Mouse (Mus musculus) hindbrain, embryonic 11.5 days (tissue): ENCODE results near the gene Vwa1. TPM values are rescaled to one million over a fixed set of nuclear protein-coding genes. Genes with fewer than 3 reads are reported as not detected.

Experiments used
- ATAC-seq: fragments of 200-750 bp; cut with Nextera tagmentation; 2 replicates; pipeline ENCODE4 v1.8.0; 2017; ENCODE audit warnings: mild to moderate bottlenecking, moderate TSS enrichment, moderate library complexity; ENCODE audit not compliant: low FRiP score
- DNase-seq: peaks from one replicate; pipeline ENCODE4 v3.0.0-alpha.2; 2015; ENCODE audit warnings: low spot score
- H3K27ac ChIP-seq: fragments of 300-500 bp; sonication (generic); 2 replicates; pipeline ENCODE4 v1.5.1; 2014; ENCODE audit warnings: mild to moderate bottlenecking, low read depth, low read length
- H3K27me3 ChIP-seq: fragments of 300-500 bp; sonication (generic); 2 replicates; pipeline ENCODE4 v1.6.1; 2014; ENCODE audit warnings: mild to moderate bottlenecking, low read length, moderate library complexity, mixed read lengths; ENCODE audit not compliant: control insufficient read depth, insufficient read depth
- H3K36me3 ChIP-seq: fragments of 300-500 bp; sonication (generic); 2 replicates; pipeline ENCODE4 v1.6.1; 2014; ENCODE audit warnings: mild to moderate bottlenecking, low read length, moderate library complexity, mixed read lengths; ENCODE audit not compliant: control insufficient read depth, insufficient read depth
- H3K4me1 ChIP-seq: fragments of 300-500 bp; sonication (generic); replicated peaks from 2 replicates; pipeline ENCODE4 v1.6.1; 2014; ENCODE audit warnings: low read length, mixed read lengths; ENCODE audit not compliant: control insufficient read depth, insufficient read depth
- H3K4me2 ChIP-seq: fragments of 300-500 bp; sonication (generic); replicated peaks from 2 replicates; pipeline ENCODE4 v1.6.1; 2014; ENCODE audit warnings: mild to moderate bottlenecking, low read depth, low read length
- H3K4me3 ChIP-seq: fragments of 300-500 bp; sonication (generic); 2 replicates; pipeline ENCODE4 v1.5.1; 2014; ENCODE audit warnings: low read depth, low read length
- H3K9ac ChIP-seq: fragments of 300-500 bp; sonication (generic); 2 replicates; pipeline ENCODE4 v1.6.1; 2014; ENCODE audit warnings: low read depth, low read length
- H3K9me3 ChIP-seq: fragments of 300-500 bp; sonication (generic); 2 replicates; pipeline ENCODE4 v1.6.1; 2016; ENCODE audit warnings: low read length; ENCODE audit not compliant: control insufficient read depth
- WGBS: fragments of 180-500 bp; shearing (Covaris S2); extraction: QIAGEN DNeasy Blood & Tissue Kit; methylation state at CpG from one replicate; pipeline ENCODE4 v1.1.7; 2014; 5-methylcytosine and 5-hydroxymethylcytosine counted together
- polyA plus RNA-seq: library from polyadenylated mRNA; unstranded; fragments of >200 nt; fragmentation: Nextera tagmentation; extraction: Ambion mirVana; gene quantifications from 2 replicates; pipeline ENCODE4 v1.2.1, GENCODE M21; 2014

Vwa1 gene
- 8.6 and 9.5 TPM in 2 replicates for polyA plus RNA-seq

- Histone ChIP-seq H3K27me3 (peaks cover 26% of the 10 kb centered on the region), H3K4me3 (peak within 1 kb of the TSS; percentile 24), H3K9ac (no peak within 1 kb of the TSS; the same call in 1 of the 2 replicates), H3K4me1 (peaks cover 2% of the 10 kb centered on the region; the same call in 1 of the 2 replicates), H3K27ac (0 out of 2 replicates have a peak within 1 kb of the TSS, but pooled peaks have one; percentile 13), H3K36me3 (no peaks in the 10 kb centered on the region), H3K9me3 (no peaks in the 10 kb centered on the region), H3K4me2 (peak within 1 kb of the TSS; percentile 42)
- DNase-seq (peak; percentile 78), ATAC-seq (peak; percentile 41)
- WGBS = 1% methylated on average over 35 of the region's 35 CpGs
Observed at GRCm38 (mm10) chr4:155774280-155774754, at the start of gene Vwa1. TSS of gene Vwa1 (minus strand) at chr4:155774698.

DNA sequence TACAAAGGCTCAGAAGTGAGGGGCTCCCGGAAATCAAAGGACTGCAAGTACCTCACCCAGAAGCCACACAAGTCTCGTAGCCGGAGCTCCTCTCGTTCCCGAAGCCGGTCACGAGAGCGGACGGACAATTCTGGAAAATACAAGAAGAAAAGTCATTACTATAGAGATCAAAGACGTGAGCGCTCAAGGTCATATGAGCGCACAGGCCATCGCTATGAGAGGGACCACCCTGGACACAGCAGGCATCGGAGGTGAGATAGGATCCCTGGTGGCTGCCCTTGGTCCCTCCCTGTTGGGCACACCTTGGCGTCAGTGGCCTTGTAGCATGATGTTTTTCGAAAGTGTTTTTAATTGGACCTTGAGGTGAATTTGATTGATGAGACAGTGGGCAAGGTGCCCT, 48.9 kb upstream of the Vwa1 start:
- Histone ChIP-seq H3K4me3 (no peak overlapping the region), H3K4me1 (no peaks in the 10 kb centered on the region), H3K9ac (no peak overlapping the region), H3K4me2 (no peak overlapping the region), H3K36me3 (peaks cover 26% of the 10 kb centered on the region), H3K27me3 (no peaks in the 10 kb centered on the region), H3K27ac (no peak overlapping the region; the same call in 1 of the 2 replicates), H3K9me3 (no peaks in the 10 kb centered on the region)
- ATAC-seq = no peak
- 95% methylated on average over 16 of the region's 16 CpGs for WGBS
- DNase-seq = no peak

DNA sequence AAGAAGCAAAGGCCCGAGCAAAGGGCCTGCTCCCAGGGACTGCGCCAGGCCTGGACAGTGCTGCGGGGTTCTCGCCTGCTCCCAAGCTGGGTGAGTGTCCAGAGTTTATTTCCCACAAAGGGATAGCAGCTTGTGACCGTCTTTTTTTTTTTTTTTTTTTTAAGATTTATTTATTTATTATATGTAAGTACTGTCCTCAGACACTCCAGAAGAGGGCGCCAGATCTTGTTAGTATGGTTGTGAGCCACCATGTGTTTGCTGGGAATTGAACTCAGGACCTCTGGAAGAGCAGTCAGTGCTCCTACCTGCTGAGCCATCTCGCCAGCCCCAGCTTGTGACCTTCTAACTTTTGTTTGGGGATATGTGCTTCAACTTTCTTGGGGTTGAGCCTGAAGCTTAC, 46.5 kb upstream of the Vwa1 start:
- no peaks in the 10 kb centered on the region for H3K27me3 ChIP-seq
- H3K4me2 ChIP-seq = no peak overlapping the region
- peaks cover 35% of the 10 kb centered on the region for H3K36me3 ChIP-seq
- no peak overlapping the region for H3K4me3 ChIP-seq
- H3K4me1 ChIP-seq = no peaks in the 10 kb centered on the region
- peak; percentile 48 for DNase-seq
- H3K27ac ChIP-seq = no peak overlapping the region
- H3K9ac ChIP-seq = no peak overlapping the region
- 91% methylated on average over 7 of the region's 7 CpGs for WGBS
- no peaks in the 10 kb centered on the region for H3K9me3 ChIP-seq
- ATAC-seq = no peak

GRCm38 (mm10) chr4:155817533-155817932, 43.0 kb upstream of the Vwa1 start:
- H3K27me3 ChIP-seq = no peaks in the 10 kb centered on the region
- ATAC-seq = no peak
- peaks cover 31% of the 10 kb centered on the region for H3K36me3 ChIP-seq
- no peak overlapping the region for H3K9ac ChIP-seq
- no peak overlapping the region for H3K27ac ChIP-seq
- no peak overlapping the region for H3K4me3 ChIP-seq
- DNase-seq = no peak
- 79% methylated on average over 4 of the region's 4 CpGs for WGBS
- H3K4me2 ChIP-seq = no peak overlapping the region
- no peaks in the 10 kb centered on the region for H3K9me3 ChIP-seq
- peaks cover 7% of the 10 kb centered on the region for H3K4me1 ChIP-seq

GRCm38 (mm10) chr4:155812665-155813181, 38.2 kb upstream of the Vwa1 start:
- Histone ChIP-seq H3K9ac (peak overlapping the region; percentile 99), H3K27me3 (no peaks in the 10 kb centered on the region), H3K4me1 (peaks cover 7% of the 10 kb centered on the region), H3K9me3 (no peaks in the 10 kb centered on the region), H3K4me2 (peak overlapping the region; percentile 93), H3K36me3 (peaks cover 26% of the 10 kb centered on the region), H3K4me3 (peak overlapping the region; percentile 100), H3K27ac (peak overlapping the region; percentile 82)
- peak; percentile 57 for DNase-seq
- ATAC-seq = peak; percentile 53
- 0% methylated on average over 49 of the region's 49 CpGs for WGBS

- under 1% methylated on average over 58 of the region's 60 CpGs for WGBS
- DNase-seq = peak; percentile 97
- peaks cover 26% of the 10 kb centered on the region for H3K36me3 ChIP-seq
- ATAC-seq = peak; percentile 98
- peak within 1 kb of the TSS; percentile 93 for H3K4me2 ChIP-seq
- peak within 1 kb of the TSS; percentile 100 for H3K4me3 ChIP-seq
- H3K9ac ChIP-seq = peak within 1 kb of the TSS; percentile 99
- no peaks in the 10 kb centered on the region for H3K27me3 ChIP-seq
- H3K4me1 ChIP-seq = peaks cover 7% of the 10 kb centered on the region
- no peaks in the 10 kb centered on the region for H3K9me3 ChIP-seq
- peak within 1 kb of the TSS; percentile 82 for H3K27ac ChIP-seq
Observed at GRCm38 (mm10) chr4:155811929-155812664, 37.6 kb upstream of the Vwa1 start, which contains the start of gene Ccnl2. TSS of gene Ccnl2 (plus strand) at chr4:155812489.

DNA sequence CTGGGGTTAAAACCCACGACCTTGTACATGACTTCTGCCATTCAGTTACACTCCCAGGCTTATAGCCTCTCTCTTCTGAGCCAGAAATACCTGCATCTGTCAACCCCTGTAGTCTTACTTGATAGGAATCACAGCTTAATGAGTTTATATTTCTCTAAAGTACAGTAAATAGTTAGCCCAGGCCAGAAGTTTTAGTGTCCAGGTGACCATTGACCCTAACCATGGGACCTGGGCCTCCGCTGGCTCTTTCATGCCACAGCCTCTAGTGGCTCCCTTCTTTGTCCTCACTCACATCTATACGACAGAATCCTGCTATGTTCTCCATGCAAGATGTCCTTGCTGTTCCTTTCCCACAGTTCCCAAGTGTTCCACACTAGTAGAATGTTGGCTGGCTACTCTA, 33.3 kb upstream of the Vwa1 start:
- H3K27me3 ChIP-seq = no peaks in the 10 kb centered on the region
- peaks cover 4% of the 10 kb centered on the region; the same call in 1 of the 2 replicates for H3K4me1 ChIP-seq
- no peak overlapping the region for H3K4me2 ChIP-seq
- peaks cover 11% of the 10 kb centered on the region; the same call in 1 of the 2 replicates for H3K36me3 ChIP-seq
- H3K27ac ChIP-seq = no peak overlapping the region
- WGBS = 93% methylated on average over 3 of the region's 3 CpGs
- no peaks in the 10 kb centered on the region for H3K9me3 ChIP-seq
- no peak overlapping the region for H3K4me3 ChIP-seq
- DNase-seq (no peak), ATAC-seq (no peak)
- H3K9ac ChIP-seq = no peak overlapping the region

GRCm38 (mm10) chr4:155803340-155804041, 29.0 kb upstream of the Vwa1 start:
- DNase-seq = peak; percentile 98
- H3K9me3 ChIP-seq = no peaks in the 10 kb centered on the region
- H3K9ac ChIP-seq = peak overlapping the region; percentile 73
- no peaks in the 10 kb centered on the region for H3K27me3 ChIP-seq
- WGBS = under 1% methylated on average over 58 of the region's 58 CpGs
- peak; percentile 98 for ATAC-seq
- H3K4me3 ChIP-seq = peak overlapping the region; percentile 73
- H3K4me1 ChIP-seq = peaks cover 6% of the 10 kb centered on the region; the same call in 1 of the 2 replicates
- peak overlapping the region; percentile 40 for H3K4me2 ChIP-seq
- peak overlapping the region; percentile 43; the same call in 1 of the 2 replicates for H3K27ac ChIP-seq
- H3K36me3 ChIP-seq = peaks cover 3% of the 10 kb centered on the region; the same call in 1 of the 2 replicates
